Mouse (Mus musculus): ENCODE data around the gene Ctse. TPM values are rescaled to one million over a fixed set of nuclear protein-coding genes. Genes with fewer than 3 reads are reported as not detected.
A peak's percentile ranks its signal among the peaks of the same experiment; 100 is the strongest.

Ctse gene
- polyA plus RNA-seq, 1 experiment: 33.2 TPM

GRCm38 (mm10) chr1:131640062-131640461 is 2.0 kb downstream of the Ctse start:
- peaks cover 5% of the 10 kb centered on the region for H3K9me3 ChIP-seq (ENCODE audit: control insufficient read depth, low read length)
- peak overlapping the region; percentile 65 for H3K4me3 ChIP-seq (replicated peaks)
- H3K36me3 ChIP-seq (ENCODE audit: control insufficient read depth): peaks cover 31% of the 10 kb centered on the region
- H3K27me3 ChIP-seq (ENCODE audit: control insufficient read depth): no peaks in the 10 kb centered on the region
- peaks cover 36% of the 10 kb centered on the region for H3K4me1 ChIP-seq (ENCODE audit: control insufficient read depth)
- TF ChIP-seq GATA1 (IDR thresholded peaks at IDR 0.05; ENCODE audit: low read length) (no peak), TAL1 (IDR thresholded peaks at IDR 0.05; ENCODE audit: low read length) (no peak)

GRCm38 (mm10) chr1:131641565-131641964 is 3.5 kb downstream of the Ctse start:
- peak overlapping the region; percentile 65 for H3K4me3 ChIP-seq (replicated peaks)
- H3K9me3 ChIP-seq (ENCODE audit: control insufficient read depth, low read length): peaks cover 9% of the 10 kb centered on the region
- H3K36me3 ChIP-seq (ENCODE audit: control insufficient read depth): peaks cover 35% of the 10 kb centered on the region
- TF ChIP-seq TAL1 (IDR thresholded peaks at IDR 0.05; ENCODE audit: low read length) (no peak), GATA1 (IDR thresholded peaks at IDR 0.05; ENCODE audit: low read length) (no peak)
- no peaks in the 10 kb centered on the region for H3K27me3 ChIP-seq (ENCODE audit: control insufficient read depth)
- H3K4me1 ChIP-seq (ENCODE audit: control insufficient read depth): peaks cover 32% of the 10 kb centered on the region

- H3K36me3 ChIP-seq (ENCODE audit: control insufficient read depth): peaks cover 35% of the 10 kb centered on the region
- TF ChIP-seq GATA1 (IDR thresholded peaks at IDR 0.05; ENCODE audit: low read length): no peak
- TF ChIP-seq TAL1 (IDR thresholded peaks at IDR 0.05; ENCODE audit: low read length): no peak
- H3K4me1 ChIP-seq (ENCODE audit: control insufficient read depth): peaks cover 26% of the 10 kb centered on the region
- no peaks in the 10 kb centered on the region for H3K27me3 ChIP-seq (ENCODE audit: control insufficient read depth)
- H3K9me3 ChIP-seq (ENCODE audit: control insufficient read depth, low read length): peaks cover 12% of the 10 kb centered on the region
- H3K4me3 ChIP-seq (replicated peaks): peak overlapping the region; percentile 65
Observed at GRCm38 (mm10) chr1:131642251-131642650, 4.1 kb downstream of the Ctse start.

- Histone ChIP-seq H3K9me3 (ENCODE audit: control insufficient read depth, low read length) (peaks cover 5% of the 10 kb centered on the region), H3K27me3 (ENCODE audit: control insufficient read depth) (no peaks in the 10 kb centered on the region), H3K4me3 (replicated peaks) (no peak overlapping the region), H3K36me3 (ENCODE audit: control insufficient read depth) (peaks cover 56% of the 10 kb centered on the region), H3K4me1 (ENCODE audit: control insufficient read depth) (peaks cover 47% of the 10 kb centered on the region)
- TF ChIP-seq TAL1 (IDR thresholded peaks at IDR 0.05; ENCODE audit: low read length) (no peak), GATA1 (IDR thresholded peaks at IDR 0.05; ENCODE audit: low read length) (no peak)
Observed at GRCm38 (mm10) chr1:131652670-131653443, 14.8 kb downstream of the Ctse start.

GRCm38 (mm10) chr1:131655601-131656000 is 17.5 kb downstream of the Ctse start:
- Histone ChIP-seq H3K36me3 (ENCODE audit: control insufficient read depth) (peaks cover 80% of the 10 kb centered on the region), H3K4me1 (ENCODE audit: control insufficient read depth) (peaks cover 71% of the 10 kb centered on the region), H3K9me3 (ENCODE audit: control insufficient read depth, low read length) (no peaks in the 10 kb centered on the region; the same call in 1 of the 2 replicates), H3K27me3 (ENCODE audit: control insufficient read depth) (no peaks in the 10 kb centered on the region), H3K4me3 (replicated peaks) (no peak overlapping the region)
- TF ChIP-seq TAL1 (IDR thresholded peaks at IDR 0.05; ENCODE audit: low read length): no peak
- TF ChIP-seq GATA1 (IDR thresholded peaks at IDR 0.05; ENCODE audit: low read length): no peak

- peaks cover 95% of the 10 kb centered on the region for H3K36me3 ChIP-seq (ENCODE audit: control insufficient read depth)
- TF ChIP-seq TAL1 (IDR thresholded peaks at IDR 0.05; ENCODE audit: low read length) (no peak), GATA1 (IDR thresholded peaks at IDR 0.05; ENCODE audit: low read length) (no peak)
- H3K9me3 ChIP-seq (ENCODE audit: control insufficient read depth, low read length): no peaks in the 10 kb centered on the region
- H3K4me1 ChIP-seq (ENCODE audit: control insufficient read depth): peaks cover 84% of the 10 kb centered on the region
- no peak overlapping the region for H3K4me3 ChIP-seq (replicated peaks)
- H3K27me3 ChIP-seq (ENCODE audit: control insufficient read depth): no peaks in the 10 kb centered on the region
Observed at GRCm38 (mm10) chr1:131657945-131658354, 19.8 kb downstream of the Ctse start.

GRCm38 (mm10) chr1:131659512-131660085 is 21.5 kb downstream of the Ctse start:
- peaks cover 95% of the 10 kb centered on the region for H3K36me3 ChIP-seq (ENCODE audit: control insufficient read depth)
- H3K9me3 ChIP-seq (ENCODE audit: control insufficient read depth, low read length): no peaks in the 10 kb centered on the region
- H3K27me3 ChIP-seq (ENCODE audit: control insufficient read depth): no peaks in the 10 kb centered on the region
- peaks cover 84% of the 10 kb centered on the region for H3K4me1 ChIP-seq (ENCODE audit: control insufficient read depth)
- H3K4me3 ChIP-seq (replicated peaks): no peak overlapping the region
- TF ChIP-seq GATA1 (IDR thresholded peaks at IDR 0.05; ENCODE audit: low read length) (no peak), TAL1 (IDR thresholded peaks at IDR 0.05; ENCODE audit: low read length) (no peak)

- H3K4me1 ChIP-seq (ENCODE audit: control insufficient read depth): peaks cover 80% of the 10 kb centered on the region
- no peaks in the 10 kb centered on the region for H3K27me3 ChIP-seq (ENCODE audit: control insufficient read depth)
- H3K9me3 ChIP-seq (ENCODE audit: control insufficient read depth, low read length): no peaks in the 10 kb centered on the region
- peaks cover 96% of the 10 kb centered on the region for H3K36me3 ChIP-seq (ENCODE audit: control insufficient read depth)
- no peak overlapping the region for H3K4me3 ChIP-seq (replicated peaks)
- TF ChIP-seq TAL1 (IDR thresholded peaks at IDR 0.05; ENCODE audit: low read length) (no peak), GATA1 (IDR thresholded peaks at IDR 0.05; ENCODE audit: low read length) (no peak)
Observed at GRCm38 (mm10) chr1:131660266-131660665, 22.2 kb downstream of the Ctse start.

GRCm38 (mm10) chr1:131660716-131661472 is 22.8 kb downstream of the Ctse start:
- Histone ChIP-seq H3K4me1 (ENCODE audit: control insufficient read depth) (peaks cover 75% of the 10 kb centered on the region), H3K9me3 (ENCODE audit: control insufficient read depth, low read length) (no peaks in the 10 kb centered on the region), H3K4me3 (replicated peaks) (no peak overlapping the region), H3K27me3 (ENCODE audit: control insufficient read depth) (no peaks in the 10 kb centered on the region), H3K36me3 (ENCODE audit: control insufficient read depth) (peaks cover 96% of the 10 kb centered on the region)
- TF ChIP-seq TAL1 (IDR thresholded peaks at IDR 0.05; ENCODE audit: low read length): no peak
- TF ChIP-seq GATA1 (IDR thresholded peaks at IDR 0.05; ENCODE audit: low read length): no peak
